Mouse (Mus musculus): ENCODE results near the gene Klhl29. TPM values are rescaled to one million over a fixed set of nuclear protein-coding genes. Genes with fewer than 3 reads are reported as not detected.

The Klhl29 gene
- polyA plus RNA-seq, 1 experiment from 2014 or later: 3.4 TPM

GRCm38 (mm10) chr12:5111343-5111742, 264.1 kb downstream of the Klhl29 start:
- ATAC-seq (ENCODE audit: insufficient number of reproducible peaks, insufficient read depth, low FRiP score, low read depth): no peak
- 57% methylated on average over 3 of the region's 3 CpGs for WGBS
- H3K4me3 ChIP-seq (ENCODE audit: low read depth, low read length): no peak overlapping the region
- no peaks in the 10 kb centered on the region for H3K4me1 ChIP-seq (ENCODE audit: control insufficient read depth, insufficient read depth, low read length)
- no peak overlapping the region for H3K4me2 ChIP-seq (replicated peaks; ENCODE audit: low read depth, low read length)
- no peak overlapping the region for H3K27ac ChIP-seq (ENCODE audit: low read length)
- no peaks in the 10 kb centered on the region for H3K27me3 ChIP-seq (ENCODE audit: control insufficient read depth, insufficient read depth, low read length)
- no peaks in the 10 kb centered on the region for H3K36me3 ChIP-seq (ENCODE audit: control insufficient read depth, insufficient read depth, low read length)
- H3K9me3 ChIP-seq (ENCODE audit: control insufficient read depth, low read depth, low read length): no peaks in the 10 kb centered on the region
- no peak overlapping the region for H3K9ac ChIP-seq (replicated peaks; ENCODE audit: low read depth, low read length)

- H3K4me1 ChIP-seq (ENCODE audit: control insufficient read depth, insufficient read depth, low read length): no peaks in the 10 kb centered on the region
- H3K36me3 ChIP-seq (ENCODE audit: control insufficient read depth, insufficient read depth, low read length): no peaks in the 10 kb centered on the region; the same call in 1 of the 2 replicates
- H3K27me3 ChIP-seq (ENCODE audit: control insufficient read depth, insufficient read depth, low read length): no peaks in the 10 kb centered on the region
- ATAC-seq (ENCODE audit: insufficient number of reproducible peaks, insufficient read depth, low FRiP score, low read depth): no peak; the same call in 1 of the 2 replicates
- WGBS: 35% methylated on average over 6 of the region's 6 CpGs
- H3K9me3 ChIP-seq (ENCODE audit: control insufficient read depth, low read depth, low read length): no peaks in the 10 kb centered on the region
- no peak overlapping the region for H3K4me3 ChIP-seq (ENCODE audit: low read depth, low read length)
- no peak overlapping the region for H3K4me2 ChIP-seq (replicated peaks; ENCODE audit: low read depth, low read length)
- H3K9ac ChIP-seq (replicated peaks; ENCODE audit: low read depth, low read length): no peak overlapping the region
- H3K27ac ChIP-seq (ENCODE audit: low read length): no peak overlapping the region; the same call in 1 of the 2 replicates
Measured at GRCm38 (mm10) chr12:5108613-5109012, 266.9 kb downstream of the Klhl29 start.

GRCm38 (mm10) chr12:5107795-5108194, 267.7 kb downstream of the Klhl29 start:
- Histone ChIP-seq H3K9ac (replicated peaks; ENCODE audit: low read depth, low read length) (no peak overlapping the region), H3K4me1 (ENCODE audit: control insufficient read depth, insufficient read depth, low read length) (no peaks in the 10 kb centered on the region), H3K27ac (ENCODE audit: low read length) (peak overlapping the region; percentile 0; the same call in 1 of the 2 replicates), H3K4me3 (ENCODE audit: low read depth, low read length) (no peak overlapping the region), H3K4me2 (replicated peaks; ENCODE audit: low read depth, low read length) (no peak overlapping the region), H3K36me3 (ENCODE audit: control insufficient read depth, insufficient read depth, low read length) (no peaks in the 10 kb centered on the region; the same call in 1 of the 2 replicates), H3K27me3 (ENCODE audit: control insufficient read depth, insufficient read depth, low read length) (no peaks in the 10 kb centered on the region), H3K9me3 (ENCODE audit: control insufficient read depth, low read depth, low read length) (no peaks in the 10 kb centered on the region)
- no peak for ATAC-seq (ENCODE audit: insufficient number of reproducible peaks, insufficient read depth, low FRiP score, low read depth)
- WGBS: 33% methylated on average over 2 of the region's 2 CpGs

- H3K27ac ChIP-seq (ENCODE audit: low read length): no peak overlapping the region
- no peak overlapping the region for H3K9ac ChIP-seq (replicated peaks; ENCODE audit: low read depth, low read length)
- no peaks in the 10 kb centered on the region for H3K9me3 ChIP-seq (ENCODE audit: control insufficient read depth, low read depth, low read length)
- H3K4me3 ChIP-seq (ENCODE audit: low read depth, low read length): no peak overlapping the region
- ATAC-seq (ENCODE audit: insufficient number of reproducible peaks, insufficient read depth, low FRiP score, low read depth): no peak
- no peak overlapping the region for H3K4me2 ChIP-seq (replicated peaks; ENCODE audit: low read depth, low read length)
- no peaks in the 10 kb centered on the region for H3K27me3 ChIP-seq (ENCODE audit: control insufficient read depth, insufficient read depth, low read length)
- no peaks in the 10 kb centered on the region for H3K4me1 ChIP-seq (ENCODE audit: control insufficient read depth, insufficient read depth, low read length)
- 84% methylated on average over 9 of the region's 9 CpGs for WGBS
- no peaks in the 10 kb centered on the region; the same call in 1 of the 2 replicates for H3K36me3 ChIP-seq (ENCODE audit: control insufficient read depth, insufficient read depth, low read length)
Measured at GRCm38 (mm10) chr12:5104422-5105052, 270.9 kb downstream of the Klhl29 start.

GRCm38 (mm10) chr12:5101411-5102024, 274.0 kb downstream of the Klhl29 start:
- WGBS: 67% methylated on average over 13 of the region's 13 CpGs
- Histone ChIP-seq H3K9me3 (ENCODE audit: control insufficient read depth, low read depth, low read length) (no peaks in the 10 kb centered on the region), H3K4me2 (replicated peaks; ENCODE audit: low read depth, low read length) (no peak overlapping the region), H3K9ac (replicated peaks; ENCODE audit: low read depth, low read length) (no peak overlapping the region), H3K27me3 (ENCODE audit: control insufficient read depth, insufficient read depth, low read length) (no peaks in the 10 kb centered on the region), H3K36me3 (ENCODE audit: control insufficient read depth, insufficient read depth, low read length) (no peaks in the 10 kb centered on the region; the same call in 1 of the 2 replicates), H3K4me3 (ENCODE audit: low read depth, low read length) (no peak overlapping the region), H3K4me1 (ENCODE audit: control insufficient read depth, insufficient read depth, low read length) (no peaks in the 10 kb centered on the region), H3K27ac (ENCODE audit: low read length) (no peak overlapping the region)
- ATAC-seq (ENCODE audit: insufficient number of reproducible peaks, insufficient read depth, low FRiP score, low read depth): no peak

- Histone ChIP-seq H3K9me3 (ENCODE audit: control insufficient read depth, low read depth, low read length) (no peaks in the 10 kb centered on the region), H3K4me2 (replicated peaks; ENCODE audit: low read depth, low read length) (no peak overlapping the region), H3K4me3 (ENCODE audit: low read depth, low read length) (no peak overlapping the region), H3K9ac (replicated peaks; ENCODE audit: low read depth, low read length) (no peak overlapping the region), H3K4me1 (ENCODE audit: control insufficient read depth, insufficient read depth, low read length) (no peaks in the 10 kb centered on the region), H3K36me3 (ENCODE audit: control insufficient read depth, insufficient read depth, low read length) (no peaks in the 10 kb centered on the region), H3K27ac (ENCODE audit: low read length) (no peak overlapping the region), H3K27me3 (ENCODE audit: control insufficient read depth, insufficient read depth, low read length) (no peaks in the 10 kb centered on the region)
- no peak for ATAC-seq (ENCODE audit: insufficient number of reproducible peaks, insufficient read depth, low FRiP score, low read depth)
- WGBS: 77% methylated on average over 9 of the region's 9 CpGs
Measured at GRCm38 (mm10) chr12:5099572-5099971, 275.9 kb downstream of the Klhl29 start.

- Histone ChIP-seq H3K27me3 (ENCODE audit: control insufficient read depth, insufficient read depth, low read length) (no peaks in the 10 kb centered on the region), H3K9me3 (ENCODE audit: control insufficient read depth, low read depth, low read length) (no peaks in the 10 kb centered on the region), H3K4me3 (ENCODE audit: low read depth, low read length) (no peak overlapping the region), H3K27ac (ENCODE audit: low read length) (peak overlapping the region; percentile 44; the same call in 1 of the 2 replicates), H3K36me3 (ENCODE audit: control insufficient read depth, insufficient read depth, low read length) (peaks cover 8% of the 10 kb centered on the region; the same call in 1 of the 2 replicates), H3K4me1 (ENCODE audit: control insufficient read depth, insufficient read depth, low read length) (peaks cover 9% of the 10 kb centered on the region; the same call in 1 of the 2 replicates), H3K4me2 (replicated peaks; ENCODE audit: low read depth, low read length) (no peak overlapping the region), H3K9ac (replicated peaks; ENCODE audit: low read depth, low read length) (no peak overlapping the region)
- WGBS: 28% methylated on average over 1 of the region's 1 CpGs
- no peak for ATAC-seq (ENCODE audit: insufficient number of reproducible peaks, insufficient read depth, low FRiP score, low read depth)
Measured at GRCm38 (mm10) chr12:5088639-5089038, 286.8 kb downstream of the Klhl29 start.

GRCm38 (mm10) chr12:5087787-5088519, 287.5 kb downstream of the Klhl29 start:
- Histone ChIP-seq H3K4me3 (ENCODE audit: low read depth, low read length) (no peak overlapping the region), H3K4me1 (ENCODE audit: control insufficient read depth, insufficient read depth, low read length) (peaks cover 9% of the 10 kb centered on the region; the same call in 1 of the 2 replicates), H3K9me3 (ENCODE audit: control insufficient read depth, low read depth, low read length) (no peaks in the 10 kb centered on the region), H3K9ac (replicated peaks; ENCODE audit: low read depth, low read length) (no peak overlapping the region), H3K36me3 (ENCODE audit: control insufficient read depth, insufficient read depth, low read length) (peaks cover 10% of the 10 kb centered on the region; the same call in 1 of the 2 replicates), H3K27ac (ENCODE audit: low read length) (peak overlapping the region; percentile 41), H3K4me2 (replicated peaks; ENCODE audit: low read depth, low read length) (no peak overlapping the region), H3K27me3 (ENCODE audit: control insufficient read depth, insufficient read depth, low read length) (no peaks in the 10 kb centered on the region)
- peak; percentile 30; the same call in 1 of the 2 replicates for ATAC-seq (ENCODE audit: insufficient number of reproducible peaks, insufficient read depth, low FRiP score, low read depth)
- 18% methylated on average over 10 of the region's 10 CpGs for WGBS
